Mouse (Mus musculus): ENCODE results near the gene Lhx6. TPM values are rescaled to one million over a fixed set of nuclear protein-coding genes. Genes with fewer than 3 reads are reported as not detected.

The Lhx6 gene
- polyA plus RNA-seq, 1 experiment: 0.58 TPM

DNA sequence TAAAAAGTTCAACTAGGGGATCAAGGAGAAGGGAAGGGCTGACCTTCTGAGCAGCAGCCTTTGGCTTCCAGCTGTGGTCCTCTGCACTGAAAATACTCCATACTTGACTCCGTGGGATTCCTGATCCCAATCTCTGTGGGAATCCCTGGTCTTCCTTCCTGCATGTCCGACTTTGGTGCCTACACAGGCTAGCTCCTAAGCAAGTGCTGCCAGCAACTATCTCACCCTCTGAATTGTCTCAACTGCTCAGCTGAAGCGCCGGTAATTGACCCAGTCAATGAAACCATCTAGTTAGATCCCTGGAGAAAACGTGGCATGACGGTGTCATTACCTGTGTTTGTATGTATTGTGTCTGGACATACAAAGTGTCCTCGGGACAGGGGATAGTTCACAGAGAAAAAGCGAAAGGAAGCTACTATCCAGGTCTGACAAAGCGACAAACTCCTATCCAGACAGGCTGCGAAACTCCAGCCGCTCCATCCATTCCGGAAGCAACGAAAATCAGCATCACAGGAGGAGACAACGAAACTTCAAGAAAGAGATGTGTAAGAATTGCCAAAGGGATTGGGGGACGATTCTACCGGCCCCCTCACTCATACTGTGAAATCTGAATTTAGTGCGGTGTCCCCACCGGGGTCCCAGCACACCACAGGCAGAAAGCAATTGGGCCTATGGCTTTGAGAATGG, 7.9 kb downstream of the Lhx6 start:
- Histone ChIP-seq H3K27me3 (ENCODE audit: control insufficient read depth, insufficient read depth, low read length) (peaks cover 37% of the 10 kb centered on the region), H3K27ac (ENCODE audit: control insufficient read depth, insufficient read depth, low read length) (no peak overlapping the region), H3K4me1 (replicated peaks; ENCODE audit: control insufficient read depth, insufficient read depth, low read length) (peaks cover 6% of the 10 kb centered on the region), H3K36me3 (ENCODE audit: control insufficient read depth, insufficient read depth, low read length) (no peaks in the 10 kb centered on the region), H3K4me3 (ENCODE audit: control insufficient read depth, insufficient read depth, low read length) (no peak overlapping the region)
- WGBS: 15% methylated on average over 18 of the region's 18 CpGs
- TF ChIP-seq POLR2A (IDR thresholded peaks at IDR 0.05; ENCODE audit: control insufficient read depth, extremely low read depth, insufficient read depth, low read length, poor library complexity) (no peak), CTCF (IDR thresholded peaks at IDR 0.05; ENCODE audit: borderline replicate concordance, control insufficient read depth, extremely low read depth, insufficient read depth, low read length, poor library complexity) (no peak)
- DNase-seq: no peak

DNA sequence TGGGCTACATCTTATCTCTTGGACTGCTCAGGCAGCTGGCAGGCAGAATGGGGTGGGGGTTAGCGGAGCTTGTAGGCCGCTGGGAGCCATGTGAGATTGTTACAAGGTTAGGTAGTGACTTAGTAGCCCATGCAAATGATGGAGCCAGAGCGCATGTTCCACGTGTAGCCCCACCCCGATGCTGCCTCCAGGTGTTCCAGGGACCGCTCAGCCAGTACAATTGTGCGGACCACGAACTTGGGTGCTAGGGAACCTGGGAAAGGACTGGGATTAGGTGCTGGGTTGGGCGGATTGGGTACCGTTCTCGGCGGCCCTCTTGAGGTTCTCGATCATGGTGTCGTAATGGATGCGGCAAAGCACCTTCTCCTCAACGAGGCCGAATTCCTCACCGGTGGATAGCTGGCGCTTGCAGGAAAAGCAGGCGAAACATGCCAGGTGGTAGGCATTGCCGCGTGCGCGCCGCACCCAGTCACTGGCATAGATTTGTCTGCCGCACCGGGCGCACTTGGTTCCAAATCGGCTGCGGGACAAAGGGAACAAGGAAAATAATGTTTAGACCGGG, 11.2 kb downstream of the Lhx6 start:
- Histone ChIP-seq H3K27ac (ENCODE audit: control insufficient read depth, insufficient read depth, low read length) (no peak overlapping the region), H3K27me3 (ENCODE audit: control insufficient read depth, insufficient read depth, low read length) (peaks cover 40% of the 10 kb centered on the region), H3K4me3 (ENCODE audit: control insufficient read depth, insufficient read depth, low read length) (no peak overlapping the region), H3K4me1 (replicated peaks; ENCODE audit: control insufficient read depth, insufficient read depth, low read length) (peaks cover 4% of the 10 kb centered on the region), H3K36me3 (ENCODE audit: control insufficient read depth, insufficient read depth, low read length) (no peaks in the 10 kb centered on the region)
- DNase-seq: no peak
- 13% methylated on average over 31 of the region's 31 CpGs for WGBS
- TF ChIP-seq POLR2A (IDR thresholded peaks at IDR 0.05; ENCODE audit: control insufficient read depth, extremely low read depth, insufficient read depth, low read length, poor library complexity) (no peak), CTCF (IDR thresholded peaks at IDR 0.05; ENCODE audit: borderline replicate concordance, control insufficient read depth, extremely low read depth, insufficient read depth, low read length, poor library complexity) (no peak)

- TF ChIP-seq POLR2A (IDR thresholded peaks at IDR 0.05; ENCODE audit: control insufficient read depth, extremely low read depth, insufficient read depth, low read length, poor library complexity) (no peak), CTCF (IDR thresholded peaks at IDR 0.05; ENCODE audit: borderline replicate concordance, control insufficient read depth, extremely low read depth, insufficient read depth, low read length, poor library complexity) (no peak)
- H3K4me3 ChIP-seq (ENCODE audit: control insufficient read depth, insufficient read depth, low read length): no peak overlapping the region
- H3K4me1 ChIP-seq (replicated peaks; ENCODE audit: control insufficient read depth, insufficient read depth, low read length): peaks cover 4% of the 10 kb centered on the region
- no peak overlapping the region for H3K27ac ChIP-seq (ENCODE audit: control insufficient read depth, insufficient read depth, low read length)
- WGBS: 43% methylated on average over 7 of the region's 7 CpGs
- peaks cover 35% of the 10 kb centered on the region for H3K27me3 ChIP-seq (ENCODE audit: control insufficient read depth, insufficient read depth, low read length)
- DNase-seq: no peak
- no peaks in the 10 kb centered on the region for H3K36me3 ChIP-seq (ENCODE audit: control insufficient read depth, insufficient read depth, low read length)
Observed at GRCm38 (mm10) chr2:36093301-36093700, 11.9 kb downstream of the Lhx6 start.

DNA sequence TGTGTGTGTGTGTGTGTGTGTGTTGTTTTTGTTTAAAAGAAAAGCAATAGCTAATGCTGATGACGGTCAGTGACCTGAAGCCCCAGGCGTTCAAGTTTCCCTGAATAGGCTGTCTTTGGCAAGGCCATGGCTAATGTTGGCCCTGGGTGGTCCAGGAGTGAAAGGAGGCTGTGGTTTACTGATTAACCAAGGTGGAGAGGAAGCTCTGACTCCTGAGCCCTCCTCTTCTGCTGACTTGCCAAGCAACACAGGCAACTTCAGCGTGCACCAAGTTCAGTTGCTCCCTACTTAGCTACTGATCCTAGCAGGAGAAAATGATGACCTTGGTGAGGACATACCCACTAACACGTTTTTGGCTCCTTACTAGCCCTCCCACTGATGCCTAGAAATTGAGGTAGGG, 12.5 kb downstream of the Lhx6 start:
- H3K27me3 ChIP-seq (ENCODE audit: control insufficient read depth, insufficient read depth, low read length): peaks cover 33% of the 10 kb centered on the region
- no peak for TF ChIP-seq CTCF (IDR thresholded peaks at IDR 0.05; ENCODE audit: borderline replicate concordance, control insufficient read depth, extremely low read depth, insufficient read depth, low read length, poor library complexity)
- no peak for TF ChIP-seq POLR2A (IDR thresholded peaks at IDR 0.05; ENCODE audit: control insufficient read depth, extremely low read depth, insufficient read depth, low read length, poor library complexity)
- DNase-seq: no peak
- H3K4me1 ChIP-seq (replicated peaks; ENCODE audit: control insufficient read depth, insufficient read depth, low read length): peaks cover 4% of the 10 kb centered on the region
- no peaks in the 10 kb centered on the region for H3K36me3 ChIP-seq (ENCODE audit: control insufficient read depth, insufficient read depth, low read length)
- no peak overlapping the region for H3K27ac ChIP-seq (ENCODE audit: control insufficient read depth, insufficient read depth, low read length)
- H3K4me3 ChIP-seq (ENCODE audit: control insufficient read depth, insufficient read depth, low read length): no peak overlapping the region
- WGBS: 17% methylated on average over 4 of the region's 4 CpGs

- 3% methylated on average over 70 of the region's 70 CpGs for WGBS
- Histone ChIP-seq H3K4me3 (ENCODE audit: control insufficient read depth, insufficient read depth, low read length) (0 out of 2 replicates have a peak overlapping the region, but pooled peaks have one; percentile 2), H3K27ac (ENCODE audit: control insufficient read depth, insufficient read depth, low read length) (no peak overlapping the region), H3K36me3 (ENCODE audit: control insufficient read depth, insufficient read depth, low read length) (no peaks in the 10 kb centered on the region), H3K27me3 (ENCODE audit: control insufficient read depth, insufficient read depth, low read length) (peaks cover 26% of the 10 kb centered on the region; the same call in 1 of the 2 replicates), H3K4me1 (replicated peaks; ENCODE audit: control insufficient read depth, insufficient read depth, low read length) (peaks cover 4% of the 10 kb centered on the region)
- TF ChIP-seq CTCF (IDR thresholded peaks at IDR 0.05; ENCODE audit: borderline replicate concordance, control insufficient read depth, extremely low read depth, insufficient read depth, low read length, poor library complexity) (no peak), POLR2A (IDR thresholded peaks at IDR 0.05; ENCODE audit: control insufficient read depth, extremely low read depth, insufficient read depth, low read length, poor library complexity) (no peak)
- DNase-seq: peak; percentile 56
Observed at GRCm38 (mm10) chr2:36090853-36091741, 14.1 kb downstream of the Lhx6 start.

GRCm38 (mm10) chr2:36089190-36089589, 16.0 kb downstream of the Lhx6 start:
- TF ChIP-seq CTCF (IDR thresholded peaks at IDR 0.05; ENCODE audit: borderline replicate concordance, control insufficient read depth, extremely low read depth, insufficient read depth, low read length, poor library complexity) (no peak), POLR2A (IDR thresholded peaks at IDR 0.05; ENCODE audit: control insufficient read depth, extremely low read depth, insufficient read depth, low read length, poor library complexity) (no peak)
- no peaks in the 10 kb centered on the region for H3K36me3 ChIP-seq (ENCODE audit: control insufficient read depth, insufficient read depth, low read length)
- 59% methylated on average over 3 of the region's 3 CpGs for WGBS
- peaks cover 19% of the 10 kb centered on the region; the same call in 1 of the 2 replicates for H3K27me3 ChIP-seq (ENCODE audit: control insufficient read depth, insufficient read depth, low read length)
- no peak overlapping the region for H3K4me3 ChIP-seq (ENCODE audit: control insufficient read depth, insufficient read depth, low read length)
- H3K4me1 ChIP-seq (replicated peaks; ENCODE audit: control insufficient read depth, insufficient read depth, low read length): peaks cover 4% of the 10 kb centered on the region
- no peak for DNase-seq
- H3K27ac ChIP-seq (ENCODE audit: control insufficient read depth, insufficient read depth, low read length): no peak overlapping the region
